Mouse (Mus musculus) brain, embryonic 14.5 days (tissue): Measurements from ENCODE around the gene Neu3.

Experiments
- CTCF ChIP-seq: fragments of 200-500 bp; IDR thresholded peaks from 2 replicates; pipeline ENCODE4 v1.5.1; 2012; ENCODE audit warnings: inconsistent platforms, mild to moderate bottlenecking, moderate library complexity, borderline replicate concordance; ENCODE audit not compliant: insufficient read depth, insufficient read length; ENCODE audit errors: extremely low read depth
- POLR2A ChIP-seq: fragments of 200-500 bp; IDR thresholded peaks from 2 replicates; pipeline ENCODE4 v1.6.1; 2012; ENCODE audit warnings: mild to moderate bottlenecking, inconsistent platforms, borderline replicate concordance; ENCODE audit not compliant: poor library complexity, insufficient read depth, insufficient read length, severe bottlenecking; ENCODE audit errors: extremely low read depth

GRCm38 (mm10) chr7:99858813-99859585, 30.8 kb upstream of the Neu3 start, which contains the start of gene Xrra1:
- TF ChIP-seq POLR2A: peak; percentile 77
- TF ChIP-seq CTCF: no peak
